Comparison of ENCODE assay signal across 26 mouse cellular contexts in the genomic region with DNA sequence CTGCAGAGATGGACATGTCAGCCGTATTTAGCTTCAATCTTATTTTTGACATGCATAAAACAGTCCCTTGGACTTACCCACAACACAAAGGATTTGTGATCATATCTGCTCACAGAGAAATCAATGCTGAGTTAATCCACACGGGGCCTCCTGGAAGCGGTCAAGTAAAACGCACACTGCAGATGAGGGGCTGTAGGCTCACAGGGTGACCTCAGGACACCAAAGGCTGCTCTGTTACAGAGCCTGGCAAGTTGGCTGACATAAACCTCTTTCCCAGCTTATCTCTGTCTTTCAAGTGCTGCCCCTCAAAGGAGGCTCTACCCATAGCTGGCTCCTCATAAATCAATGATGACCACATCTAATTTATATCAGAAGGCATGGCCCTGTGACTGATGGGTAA. TPM values are rescaled to one million over a fixed set of nuclear protein-coding genes. Genes with fewer than 3 reads are reported as not detected.
DNase-seq lines count a peak whose midpoint lies in the region; ATAC-seq lines count a peak whose summit lies in the region.
"Had no signal": no experiment of that assay in that cellular context is flagged by ENCODE, and none has a peak within 500 bp of the region (broad histone marks: within the 10 kb centered on the region; RNA-seq: fewer than 3 reads in every experiment).

No protein-coding gene starts in this region.

- 41% methylated on average over 4 of the region's 4 CpGs for WGBS in midbrain, embryonic 11.5 days
- whole genome bisulfite sequencing in midbrain, embryonic 15.5 days = 25% methylated on average over 4 of the region's 4 CpGs
- 14% methylated on average over 4 of the region's 4 CpGs for WGBS in midbrain, embryonic 14.5 days
- 39% methylated on average over 4 of the region's 4 CpGs for WGBS in midbrain, embryonic 16.5 days

- H3K27ac ChIP-seq in midbrain, embryonic 11.5 days (ENCODE audit: low read depth, low read length) = no peak overlapping the region
- H3K27ac ChIP-seq in midbrain, embryonic 15.5 days = no peak overlapping the region
- H3K27ac ChIP-seq in midbrain, embryonic 14.5 days (replicated peaks; ENCODE audit: low read depth, low read length) = peak overlapping the region; percentile 5; the same call in 1 of the 2 replicates
- no peak overlapping the region for H3K27ac ChIP-seq in midbrain, embryonic 16.5 days (ENCODE audit: low read length)
- H3K27ac ChIP-seq: forebrain, embryonic 10.5 days; forebrain, embryonic 13.5 days; heart, adult 2 months; heart, embryonic 10.5 days; heart, embryonic 13.5 days; hindbrain, embryonic 14.5 days; hindbrain, postnatal 0 days had no signal

- H3K27me3 ChIP-seq in midbrain, embryonic 11.5 days (ENCODE audit: control insufficient read depth, insufficient read depth, low read length) = no peaks in the 10 kb centered on the region
- no peaks in the 10 kb centered on the region for H3K27me3 ChIP-seq in midbrain, embryonic 15.5 days (replicated peaks)
- no peaks in the 10 kb centered on the region for H3K27me3 ChIP-seq in midbrain, embryonic 14.5 days (ENCODE audit: control insufficient read depth, insufficient read depth, low read length)
- H3K27me3 ChIP-seq in midbrain, embryonic 16.5 days (ENCODE audit: control insufficient read depth, insufficient read depth, low read depth, low read length) = no peaks in the 10 kb centered on the region
- H3K27me3 ChIP-seq: forebrain, embryonic 13.5 days had no signal

- peak; percentile 15 for DNase-seq in adrenal gland, adult 2 months
- no peak for DNase-seq in adrenal gland, adult 8-10 months
- DNase-seq in midbrain, embryonic 11.5 days (ENCODE audit: low spot score, missing footprints) = no peak
- DNase-seq in midbrain, embryonic 14.5 days = peak; percentile 35
- DNase-seq in left cerebral cortex, adult 18-20 months (ENCODE audit: low spot score in 2 of 2) = no peak
- DNase-seq: cerebellum, adult 18-20 months; cerebellum, adult 9-10 months; cerebellum, postnatal 14 days; gastrocnemius, postnatal 10 days; gastrocnemius, postnatal 36 days; heart, adult 2 months; heart, postnatal 14 days; heart, postnatal 4 days had no signal

- H3K9me3 ChIP-seq in midbrain, embryonic 11.5 days (ENCODE audit: control insufficient read depth, low read length) = no peaks in the 10 kb centered on the region
- no peaks in the 10 kb centered on the region for H3K9me3 ChIP-seq in midbrain, embryonic 15.5 days
- no peaks in the 10 kb centered on the region for H3K9me3 ChIP-seq in midbrain, embryonic 14.5 days (ENCODE audit: control insufficient read depth, low read length)
- no peaks in the 10 kb centered on the region for H3K9me3 ChIP-seq in midbrain, embryonic 16.5 days (replicated peaks; ENCODE audit: control insufficient read depth, low read length, poor library complexity, severe bottlenecking)
- H3K9me3 ChIP-seq: forebrain, embryonic 10.5 days; forebrain, embryonic 13.5 days; heart, embryonic 10.5 days; heart, embryonic 13.5 days had no signal

- peak; percentile 55; the same call in 1 of the 2 replicates for ATAC-seq in midbrain, embryonic 11.5 days (ENCODE audit: low FRiP score)
- no peak; the same call in 1 of the 2 replicates for ATAC-seq in midbrain, embryonic 15.5 days (replicated peaks)
- no peak; the same call in 1 of the 2 replicates for ATAC-seq in midbrain, embryonic 14.5 days (ENCODE audit: low FRiP score, low TSS enrichment)
- ATAC-seq in midbrain, embryonic 16.5 days = no peak
- ATAC-seq: activated CD4-positive, CD25-positive, alpha-beta regulatory T cell, adult 4 months; forebrain, embryonic 13.5 days; forebrain, embryonic 16.5 days; hindbrain, postnatal 0 days had no signal

- no peak overlapping the region for H3K4me3 ChIP-seq in midbrain, embryonic 11.5 days (ENCODE audit: low read depth, low read length)
- H3K4me3 ChIP-seq in midbrain, embryonic 15.5 days = no peak overlapping the region
- H3K4me3 ChIP-seq in midbrain, embryonic 14.5 days (replicated peaks; ENCODE audit: low read depth, low read length) = no peak overlapping the region
- no peak overlapping the region for H3K4me3 ChIP-seq in midbrain, embryonic 16.5 days (ENCODE audit: low read depth, low read length)
- H3K4me3 ChIP-seq: forebrain, embryonic 10.5 days; forebrain, embryonic 13.5 days; heart, adult 2 months; heart, embryonic 10.5 days; heart, embryonic 13.5 days had no signal

- H3K36me3 ChIP-seq in midbrain, embryonic 11.5 days (ENCODE audit: control insufficient read depth, insufficient read depth, low read length) = no peaks in the 10 kb centered on the region
- H3K36me3 ChIP-seq in midbrain, embryonic 15.5 days (replicated peaks) = no peaks in the 10 kb centered on the region
- H3K36me3 ChIP-seq in midbrain, embryonic 14.5 days (ENCODE audit: control insufficient read depth, insufficient read depth, low read length) = no peaks in the 10 kb centered on the region
- no peaks in the 10 kb centered on the region for H3K36me3 ChIP-seq in midbrain, embryonic 16.5 days (ENCODE audit: control insufficient read depth, insufficient read depth, low read length)
- H3K36me3 ChIP-seq: forebrain, embryonic 10.5 days; heart, embryonic 10.5 days; heart, embryonic 13.5 days had no signal

- H3K9ac ChIP-seq in midbrain, embryonic 11.5 days (ENCODE audit: low read length) = no peak overlapping the region
- H3K9ac ChIP-seq in midbrain, embryonic 15.5 days = no peak overlapping the region
- no peak overlapping the region for H3K9ac ChIP-seq in midbrain, embryonic 14.5 days (replicated peaks; ENCODE audit: low read length)
- no peak overlapping the region for H3K9ac ChIP-seq in midbrain, embryonic 16.5 days (ENCODE audit: low read depth, low read length)
- H3K9ac ChIP-seq: forebrain, embryonic 13.5 days; heart, embryonic 13.5 days; hindbrain, embryonic 14.5 days had no signal

- H3K4me1 ChIP-seq in midbrain, embryonic 11.5 days (ENCODE audit: control insufficient read depth, insufficient read depth, low read length) = peaks cover 8% of the 10 kb centered on the region
- peaks cover 10% of the 10 kb centered on the region; the same call in 1 of the 2 replicates for H3K4me1 ChIP-seq in midbrain, embryonic 15.5 days
- H3K4me1 ChIP-seq in midbrain, embryonic 14.5 days (ENCODE audit: control insufficient read depth, insufficient read depth, low read length) = peaks cover 12% of the 10 kb centered on the region; the same call in 1 of the 2 replicates
- H3K4me1 ChIP-seq in midbrain, embryonic 16.5 days (ENCODE audit: control insufficient read depth, insufficient read depth, low read length) = peaks cover 10% of the 10 kb centered on the region

- no peak overlapping the region for H3K4me2 ChIP-seq in midbrain, embryonic 11.5 days
- no peak overlapping the region for H3K4me2 ChIP-seq in midbrain, embryonic 15.5 days
- H3K4me2 ChIP-seq in midbrain, embryonic 14.5 days (ENCODE audit: low read length) = no peak overlapping the region
- H3K4me2 ChIP-seq in midbrain, embryonic 16.5 days (ENCODE audit: low read length) = no peak overlapping the region
- H3K4me2 ChIP-seq: forebrain, embryonic 13.5 days; heart, embryonic 13.5 days; hindbrain, embryonic 14.5 days had no signal

RNA-seq across cellular contexts. Expression of gene Adamts18, which starts 14.9 kb away (rescaled TPM):
- total RNA-seq in adrenal gland, adult 2 months (2021) = not detected
- 0.02 and 0.09 TPM in 2 replicates for polyA plus RNA-seq in adrenal gland, adult 2 months (2012; rRNA removed)
- under 1 TPM in 1 of 4 experiments, not detected in 3; 0.07 TPM for total RNA-seq in adrenal gland, adult 8-10 months (2022)
- 0.50 and 0.68 TPM in 2 replicates for polyA plus RNA-seq in midbrain, embryonic 11.5 days (2014; fragmentation: Nextera tagmentation; extraction: Ambion mirVana)
- polyA plus RNA-seq in midbrain, embryonic 15.5 days (2015; fragmentation: Nextera tagmentation; extraction: Ambion mirVana) = 3.2 and 3.4 TPM in 2 replicates
- 2.6 and 3.0 TPM in 2 replicates for polyA plus RNA-seq in midbrain, embryonic 14.5 days (2014; fragmentation: Nextera tagmentation; extraction: Ambion mirVana)
- 2.1 and 3.8 TPM in 2 replicates for polyA plus RNA-seq in midbrain, embryonic 16.5 days (2015; fragmentation: Nextera tagmentation; extraction: Ambion mirVana)
- total RNA-seq in left cerebral cortex, adult 18-20 months (2021) = 1 to 10 TPM; 1.6 TPM
- total RNA-seq: ES-E14; gastrocnemius, adult 18-20 months; granulocyte monocyte progenitor cell, adult 5-6 weeks; heart, adult 2 months had no signal

Comparison
In these comparisons a context has a peak if more than half of its experiments do, and no peak if none do; other contexts are left out.
1. DNase-seq: peak in adrenal gland, adult 2 months (single experiment) and midbrain, embryonic 14.5 days (single experiment); none in adrenal gland, adult 8-10 months (single experiment), midbrain, embryonic 11.5 days (single experiment) and left cerebral cortex, adult 18-20 months (0 of 2).